Mouse (Mus musculus) monocyte, adult 5-6 weeks (primary cell): ENCODE results near the gene Cpsf6. TPM values are rescaled to one million over a fixed set of nuclear protein-coding genes. Genes with fewer than 3 reads are reported as not detected.

Source experiments
- ATAC-seq: fragments of 153-309, 156-312 bp; replicated peaks from 2 replicates; pipeline ENCODE4 v1.8.0; 2017; ENCODE audit warnings: mild to moderate bottlenecking; ENCODE audit not compliant: low TSS enrichment, insufficient number of reproducible peaks, severe bottlenecking, poor library complexity, low FRiP score
- total RNA-seq: library from RNA; stranded (forward); fragments of 200-1000, 200-491, 200-594 nt; gene quantifications from 3 replicates; pipeline ENCODE4 v1.2.3, GENCODE M21; 2017

Cpsf6 gene
- total RNA-seq, result 73.2 to 128 TPM (median 73.7 TPM) in 3 replicates

GRCm38 (mm10) chr10:117379908-117380307, at the start of gene Cpsf6:
Gene Cpsf6 (minus strand): TSS chr10:117380015.
- no peak for ATAC-seq

- no peak for ATAC-seq
Observed at GRCm38 (mm10) chr10:117426615-117426969, 46.8 kb upstream of the Cpsf6 start.

- ATAC-seq, result no peak
Observed at GRCm38 (mm10) chr10:117425907-117426614, 46.2 kb upstream of the Cpsf6 start.

GRCm38 (mm10) chr10:117425013-117425412, 45.2 kb upstream of the Cpsf6 start:
- no peak for ATAC-seq

- no peak for ATAC-seq
Observed at GRCm38 (mm10) chr10:117424146-117424905, 44.5 kb upstream of the Cpsf6 start.

- no peak for ATAC-seq
Observed at GRCm38 (mm10) chr10:117423025-117424002, 43.5 kb upstream of the Cpsf6 start.

GRCm38 (mm10) chr10:117422174-117422808, 42.5 kb upstream of the Cpsf6 start:
- no peak for ATAC-seq

- ATAC-seq, result no peak
Observed at GRCm38 (mm10) chr10:117421283-117422107, 41.7 kb upstream of the Cpsf6 start.

GRCm38 (mm10) chr10:117420502-117421282, 40.9 kb upstream of the Cpsf6 start:
- no peak for ATAC-seq

- no peak for ATAC-seq
Observed at GRCm38 (mm10) chr10:117419577-117420290, 39.9 kb upstream of the Cpsf6 start.

- no peak for ATAC-seq
Observed at GRCm38 (mm10) chr10:117418668-117419237, 38.9 kb upstream of the Cpsf6 start.

- ATAC-seq, result peak; percentile 69
Observed at GRCm38 (mm10) chr10:117417772-117418667, 38.2 kb upstream of the Cpsf6 start.

GRCm38 (mm10) chr10:117417470-117417767, 37.6 kb upstream of the Cpsf6 start:
- ATAC-seq, result peak; percentile 90

- no peak for ATAC-seq
Observed at GRCm38 (mm10) chr10:117416636-117417469, 37.0 kb upstream of the Cpsf6 start.

GRCm38 (mm10) chr10:117416095-117416494, 36.3 kb upstream of the Cpsf6 start:
- no peak for ATAC-seq
